Mouse (Mus musculus) cerebellum, adult 11-12 months (tissue): ENCODE results near the gene Fbn1.

ENCODE experiments used
- DNase-seq: peaks from one replicate; pipeline ENCODE4 v3.0.0; 2022

The Fbn1 gene

GRCm38 (mm10) chr2:125496696-125497095 is 11.1 kb downstream of the Fbn1 start:
- peak; percentile 5 for DNase-seq

DNA sequence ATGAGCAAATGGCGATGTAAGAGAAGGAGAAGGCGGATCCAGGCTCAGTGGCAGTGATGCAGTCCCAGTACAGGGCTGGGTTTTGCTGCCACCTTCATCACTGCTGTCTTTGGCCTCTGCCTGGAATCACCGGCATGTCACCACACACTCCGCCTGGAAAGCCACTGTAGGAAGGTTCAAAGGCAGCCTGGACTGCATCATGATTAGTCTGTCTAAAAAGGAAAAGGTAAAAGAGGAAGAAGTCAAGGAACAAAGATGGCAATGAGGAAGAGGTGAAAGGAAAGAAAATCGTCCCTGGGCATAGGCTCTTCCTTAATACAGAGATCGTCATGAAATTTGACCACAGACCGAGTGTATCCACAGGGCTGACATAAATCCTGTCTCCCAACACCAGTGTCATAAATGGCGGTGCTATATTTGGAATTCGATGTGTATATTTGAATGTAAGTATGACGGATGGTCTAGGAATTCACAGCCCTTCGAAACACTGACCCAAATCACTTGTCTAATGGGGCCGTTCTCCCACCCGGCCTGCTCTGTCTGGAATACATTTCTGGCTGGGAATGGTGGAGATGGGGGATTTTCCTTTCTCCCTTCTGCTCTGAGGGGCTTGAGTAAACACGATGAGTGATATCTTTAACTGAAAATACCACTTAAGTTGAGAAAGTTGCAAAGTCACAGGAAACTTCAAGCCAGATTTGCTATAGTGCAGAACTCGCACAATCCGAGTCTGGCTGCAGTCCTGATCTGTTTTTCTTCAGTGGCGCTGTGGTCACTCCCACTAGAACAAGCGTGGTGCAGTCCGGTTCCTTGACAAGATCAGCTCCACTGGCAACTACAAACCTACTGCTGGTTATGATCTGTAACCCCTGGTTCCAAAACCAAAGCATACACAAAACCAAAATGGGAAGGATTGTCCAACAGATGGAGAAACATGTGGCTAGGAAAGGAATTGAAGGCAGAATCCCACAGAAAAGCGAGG is 12.7 kb downstream of the Fbn1 start:
- DNase-seq, result no peak

- DNase-seq, result no peak
These were observed 13.5 kb downstream of the Fbn1 start for GRCm38 (mm10) chr2:125494291-125494690.

DNA sequence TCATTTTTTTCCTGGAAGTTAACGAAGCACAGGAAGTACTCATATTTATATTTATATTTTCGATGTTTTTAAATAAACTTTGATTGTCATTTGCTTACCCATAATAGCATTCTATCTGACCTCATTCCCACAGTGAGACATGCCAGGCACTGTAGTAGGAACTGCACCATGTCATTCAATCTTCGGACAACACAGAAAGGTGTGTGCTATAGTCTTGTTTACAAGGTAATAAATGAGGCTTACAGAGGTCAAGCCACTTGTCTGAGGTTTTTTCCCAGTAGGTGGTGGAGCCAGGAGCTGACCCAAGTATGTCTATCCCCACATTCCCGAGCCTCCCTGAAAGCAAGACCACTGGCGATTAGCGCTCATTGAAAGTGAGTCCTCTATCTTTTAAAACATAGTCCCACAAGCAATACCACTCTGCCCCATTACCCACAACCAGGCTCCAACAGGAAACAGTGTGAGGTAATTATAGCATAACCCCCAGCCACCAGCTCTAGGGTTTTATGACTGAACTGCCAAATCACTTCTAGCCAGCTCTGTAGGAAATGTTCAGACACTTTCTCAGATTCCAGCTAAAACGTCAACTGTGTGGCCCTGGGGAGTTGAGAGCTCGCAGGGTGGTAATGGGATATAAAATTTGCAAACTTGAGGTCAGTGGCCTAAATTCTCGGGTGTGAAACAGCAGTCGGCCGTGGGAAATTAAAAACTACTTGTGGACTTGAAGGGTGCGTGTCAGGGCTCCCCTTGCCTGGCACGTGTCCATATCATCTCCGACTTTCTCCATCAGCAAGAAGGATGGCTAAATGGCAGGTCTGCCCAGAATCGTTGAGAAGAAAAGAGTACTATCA is 15.5 kb downstream of the Fbn1 start:
- no peak for DNase-seq

GRCm38 (mm10) chr2:125489979-125490378 is 17.8 kb downstream of the Fbn1 start:
- no peak for DNase-seq

DNA sequence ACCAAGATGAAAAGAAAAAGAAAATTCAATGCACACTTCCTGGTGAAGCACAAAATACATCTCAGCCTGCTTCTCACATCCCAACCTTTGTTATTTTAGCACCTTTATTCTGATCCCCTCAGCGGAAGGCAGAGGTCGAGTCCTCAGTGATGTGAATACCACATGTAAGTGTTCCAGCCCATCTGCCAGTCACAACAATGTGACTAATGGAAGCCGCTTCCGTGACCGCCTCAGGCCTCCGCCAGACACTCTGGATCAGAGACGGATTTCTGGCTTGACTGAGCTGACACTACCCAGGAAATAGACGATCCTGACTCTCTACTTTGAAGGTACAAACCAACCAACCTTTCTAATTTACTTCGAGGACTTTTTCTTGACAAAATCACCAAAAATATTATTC is 22.9 kb downstream of the Fbn1 start:
- DNase-seq, result no peak

GRCm38 (mm10) chr2:125484164-125484563 is 23.6 kb downstream of the Fbn1 start:
- no peak for DNase-seq

- DNase-seq, result no peak
These were observed 26.1 kb downstream of the Fbn1 start for GRCm38 (mm10) chr2:125481531-125482317.

GRCm38 (mm10) chr2:125481116-125481515 is 26.7 kb downstream of the Fbn1 start:
- no peak for DNase-seq

DNA sequence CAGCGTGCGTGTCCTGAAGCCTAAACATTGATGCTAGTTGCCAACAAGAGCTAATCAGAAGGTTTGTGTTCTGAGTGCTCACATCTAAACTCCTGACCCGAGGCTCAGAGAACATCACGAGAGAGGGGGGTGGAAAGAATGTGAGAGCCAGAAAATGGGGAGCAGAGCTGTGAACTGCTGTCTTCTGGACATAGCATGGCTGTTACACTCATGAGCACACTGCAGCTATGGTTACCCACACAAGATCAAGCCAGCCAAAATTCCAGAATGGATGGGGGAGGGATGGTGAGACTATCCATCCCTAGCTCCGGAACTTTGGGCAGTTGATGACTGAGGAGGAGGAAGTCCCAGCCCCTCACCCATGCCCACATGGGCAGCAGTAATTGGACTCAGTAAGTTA is 27.7 kb downstream of the Fbn1 start:
- no peak for DNase-seq

DNA sequence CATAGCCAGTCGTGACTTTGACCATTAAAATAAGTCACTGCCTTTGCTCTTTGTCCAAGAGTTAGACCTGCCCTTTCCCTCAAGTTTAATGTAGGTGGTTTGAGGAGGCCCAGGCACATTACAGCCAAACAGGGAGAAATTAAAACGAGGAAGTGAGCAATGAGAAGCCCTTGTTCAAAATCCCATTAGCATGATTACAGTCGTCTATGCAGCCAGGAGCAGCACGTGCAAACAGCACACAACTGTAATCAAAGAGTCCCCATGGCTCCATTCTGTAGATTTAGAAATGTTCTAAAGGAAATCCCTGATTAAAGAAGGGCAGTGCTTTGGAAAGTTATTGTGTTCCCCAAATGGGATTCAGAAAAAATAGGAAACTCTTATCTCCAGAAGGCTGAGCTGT is 29.1 kb downstream of the Fbn1 start:
- DNase-seq, result no peak

DNA sequence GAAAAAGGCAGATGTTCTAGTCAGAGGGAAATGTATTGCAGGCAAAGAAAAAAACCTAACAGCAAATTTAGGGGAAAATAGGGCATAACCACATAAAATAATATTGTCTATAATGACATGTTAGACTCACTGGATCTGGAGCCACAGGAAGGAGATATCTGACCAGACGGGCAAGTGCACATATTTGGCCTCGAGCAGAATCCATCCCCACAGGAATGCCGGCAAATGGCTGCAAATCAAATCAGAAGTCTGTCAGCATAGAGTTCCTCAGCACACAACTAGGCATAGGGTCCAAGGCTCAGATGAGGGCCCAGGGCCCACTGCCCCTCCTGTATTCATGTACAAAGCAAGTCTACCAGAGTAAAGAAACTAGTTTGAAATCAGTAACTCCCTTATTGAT is 30.4 kb downstream of the Fbn1 start:
- no peak for DNase-seq

GRCm38 (mm10) chr2:125476231-125476630 is 31.6 kb downstream of the Fbn1 start:
- no peak for DNase-seq

GRCm38 (mm10) chr2:125474690-125475089 is 33.1 kb downstream of the Fbn1 start:
- no peak for DNase-seq

DNA sequence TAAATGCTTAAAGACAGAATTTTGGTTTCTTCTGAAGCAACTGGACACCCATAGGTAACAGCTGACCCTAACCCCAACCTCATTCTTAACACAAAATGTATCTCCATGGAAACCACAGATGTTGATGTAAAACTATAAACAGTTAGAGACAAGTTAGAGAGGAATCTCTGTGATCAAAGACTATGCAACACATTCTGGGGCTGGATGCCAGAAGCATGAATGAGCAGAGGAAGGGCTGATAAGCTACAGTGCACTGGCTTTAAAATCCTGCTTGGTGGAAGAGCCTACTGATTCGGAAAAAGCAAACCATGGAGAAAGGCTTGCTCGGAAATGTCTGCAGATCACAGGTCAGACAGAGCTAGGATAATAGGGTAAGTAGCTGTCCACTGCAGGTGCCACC is 34.6 kb downstream of the Fbn1 start:
- no peak for DNase-seq

DNA sequence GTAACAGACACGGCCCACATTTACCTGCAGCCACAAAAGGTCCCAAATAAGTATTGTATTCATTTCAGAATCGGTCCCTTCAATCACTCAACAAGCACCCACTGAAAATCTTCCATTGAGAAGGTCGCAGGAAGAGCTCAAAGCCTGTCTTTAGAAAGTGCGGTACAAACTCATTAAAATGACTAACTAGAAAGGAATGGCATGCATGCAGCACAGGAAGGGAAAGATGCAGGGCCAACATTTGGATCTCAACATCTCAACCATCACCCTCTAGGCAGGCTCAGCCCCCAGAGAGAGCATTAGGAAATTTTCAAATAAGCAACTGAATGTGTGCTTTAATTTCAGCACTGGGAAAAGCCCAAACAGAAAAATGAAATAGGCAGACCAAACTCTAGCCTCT is 36.1 kb downstream of the Fbn1 start:
- no peak for DNase-seq

GRCm38 (mm10) chr2:125470553-125471295 is 37.1 kb downstream of the Fbn1 start:
- DNase-seq, result no peak

DNA sequence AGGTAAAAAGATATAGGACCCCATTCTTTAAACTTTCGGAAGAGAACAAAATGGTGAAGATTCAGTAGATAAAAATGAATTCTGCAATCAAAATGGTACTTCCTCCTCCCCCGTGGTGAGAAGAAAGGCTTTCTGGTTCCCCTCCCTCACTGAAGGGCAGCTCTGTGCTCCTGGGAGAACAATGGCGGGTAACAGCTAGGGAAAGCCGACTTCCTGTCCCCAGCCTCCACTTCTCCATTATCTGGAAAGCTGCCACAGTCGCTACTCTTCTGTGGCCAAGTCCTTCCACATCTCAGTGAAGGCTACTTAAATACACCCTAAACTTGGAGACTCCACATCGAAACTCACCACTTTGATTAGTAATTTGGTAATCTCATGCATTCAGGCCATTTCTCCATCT is 43.8 kb downstream of the Fbn1 start:
- DNase-seq, result no peak

GRCm38 (mm10) chr2:125459087-125459486 is 48.7 kb downstream of the Fbn1 start:
- no peak for DNase-seq

DNA sequence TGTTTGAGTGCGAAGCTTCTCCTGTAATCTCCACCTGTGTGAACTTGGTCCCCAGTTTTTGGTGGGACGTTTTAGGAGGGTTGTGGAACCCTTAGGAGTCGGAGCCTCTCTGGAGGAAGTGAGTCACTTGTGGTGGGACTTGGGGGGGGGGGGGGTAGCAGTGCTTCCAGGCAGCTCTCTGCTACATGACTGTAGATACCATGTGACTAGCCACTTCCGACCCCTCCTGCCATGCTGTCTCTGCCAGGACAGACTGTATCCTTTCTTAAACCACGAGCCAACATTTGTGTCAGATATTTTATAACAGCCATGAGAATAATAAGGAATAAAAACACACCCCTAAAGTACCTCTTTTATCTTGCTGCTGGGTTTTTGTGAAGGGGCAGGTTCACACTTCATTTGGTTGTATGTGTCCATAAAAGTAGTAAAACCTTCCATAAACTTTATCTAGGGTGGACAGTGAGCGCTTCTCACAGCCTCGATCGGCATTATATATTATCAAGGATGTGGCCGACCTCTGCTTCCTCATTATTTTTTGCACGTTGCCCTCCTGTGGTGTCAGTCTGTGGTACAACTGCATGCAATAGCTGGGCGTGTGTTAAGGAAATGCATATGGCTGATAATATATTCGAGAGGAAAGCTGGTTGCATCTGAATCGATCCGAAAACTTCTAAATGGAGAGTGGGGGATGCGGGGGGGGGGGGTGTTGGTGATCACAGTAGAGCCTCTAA is 51.6 kb downstream of the Fbn1 start:
- DNase-seq, result no peak

GRCm38 (mm10) chr2:125454781-125455180 is 53.0 kb downstream of the Fbn1 start:
- no peak for DNase-seq
